Mouse (Mus musculus) stomach, embryonic 16.5 days (tissue): ENCODE measurements around the gene Ush1c. TPM values are rescaled to one million over a fixed set of nuclear protein-coding genes. Genes with fewer than 3 reads are reported as not detected.

ENCODE experiments used
- ATAC-seq: fragments of 200-750 bp; cut with Nextera tagmentation; 2 replicates; pipeline ENCODE4 v1.8.0; 2017; ENCODE audit warnings: moderate number of reproducible peaks, moderate TSS enrichment; ENCODE audit not compliant: insufficient read depth, low FRiP score
- H3K27ac ChIP-seq: fragments of 300-500 bp; sonication (generic); 2 replicates; pipeline ENCODE4 v1.5.1; 2014; ENCODE audit warnings: low read length
- H3K27me3 ChIP-seq: fragments of 300-500 bp; sonication (generic); 2 replicates; pipeline ENCODE4 v1.6.1; 2014; ENCODE audit warnings: low read length, control low read depth, mixed read lengths; ENCODE audit not compliant: control insufficient read depth, insufficient read depth
- H3K36me3 ChIP-seq: fragments of 300-500 bp; sonication (generic); 2 replicates; pipeline ENCODE4 v1.6.1; 2014; ENCODE audit warnings: low read length; ENCODE audit not compliant: control insufficient read depth, insufficient read depth
- H3K4me1 ChIP-seq: fragments of 300-500 bp; sonication (generic); 2 replicates; pipeline ENCODE4 v1.6.1; 2014; ENCODE audit warnings: low read length, control low read depth, mixed read lengths; ENCODE audit not compliant: control insufficient read depth, insufficient read depth
- H3K4me2 ChIP-seq: fragments of 300-500 bp; sonication (generic); 2 replicates; pipeline ENCODE4 v1.6.1; 2014; ENCODE audit warnings: low read depth, low read length, mixed read lengths
- H3K4me3 ChIP-seq: fragments of 300-500 bp; sonication (generic); replicated peaks from 2 replicates; pipeline ENCODE4 v1.5.1; 2014; ENCODE audit warnings: mild to moderate bottlenecking, low read length
- H3K9ac ChIP-seq: fragments of 300-500 bp; sonication (generic); 2 replicates; pipeline ENCODE4 v1.6.1; 2014; ENCODE audit warnings: low read length
- H3K9me3 ChIP-seq: fragments of 300-500 bp; sonication (generic); replicated peaks from 2 replicates; pipeline ENCODE4 v1.6.1; 2016; ENCODE audit warnings: low read length, control low read depth; ENCODE audit not compliant: control insufficient read depth
- WGBS: fragments of 180-500 bp; shearing (Covaris S2); extraction: QIAGEN DNeasy Blood & Tissue Kit; methylation state at CpG from one replicate; pipeline ENCODE4 v1.1.7; 2014; 5-methylcytosine and 5-hydroxymethylcytosine counted together
- polyA plus RNA-seq: library from polyadenylated mRNA; unstranded; fragments of >200 nt; fragmentation: Nextera tagmentation; extraction: Ambion mirVana; gene quantifications from 2 replicates; pipeline ENCODE4 v1.2.1, GENCODE M21; 2015

Ush1c gene
- polyA plus RNA-seq, 1 experiment from 2014 or later: 9.8 TPM

- 46% methylated on average over 8 of the region's 8 CpGs for WGBS
- peak; percentile 67; the same call in 1 of the 2 replicates for ATAC-seq
Observed at GRCm38 (mm10) chr7:46220591-46221129, 17.6 kb downstream of the Ush1c start.

GRCm38 (mm10) chr7:46218415-46218814, 19.9 kb downstream of the Ush1c start:
- H3K9me3 ChIP-seq: no peaks in the 10 kb centered on the region
- no peaks in the 10 kb centered on the region for H3K4me1 ChIP-seq
- H3K4me3 ChIP-seq: no peak overlapping the region
- peak; percentile 52; the same call in 1 of the 2 replicates for ATAC-seq
- 15% methylated on average over 11 of the region's 11 CpGs for WGBS
- H3K4me2 ChIP-seq: no peak overlapping the region
- no peak overlapping the region for H3K27ac ChIP-seq
- H3K9ac ChIP-seq: no peak overlapping the region
- H3K27me3 ChIP-seq: no peaks in the 10 kb centered on the region
- no peaks in the 10 kb centered on the region for H3K36me3 ChIP-seq

More at GRCm38 (mm10) chr7:46220591-46221129, 17.6 kb downstream of the Ush1c start:
- Histone ChIP-seq H3K9ac (no peak overlapping the region), H3K4me2 (no peak overlapping the region), H3K4me1 (no peaks in the 10 kb centered on the region), H3K9me3 (no peaks in the 10 kb centered on the region), H3K36me3 (no peaks in the 10 kb centered on the region), H3K4me3 (no peak overlapping the region), H3K27ac (no peak overlapping the region), H3K27me3 (no peaks in the 10 kb centered on the region)

GRCm38 (mm10) chr7:46216481-46216880, 21.8 kb downstream of the Ush1c start:
- H3K36me3 ChIP-seq: no peaks in the 10 kb centered on the region
- no peak overlapping the region for H3K27ac ChIP-seq
- no peak overlapping the region for H3K9ac ChIP-seq
- no peaks in the 10 kb centered on the region for H3K9me3 ChIP-seq
- no peak for ATAC-seq
- H3K4me2 ChIP-seq: no peak overlapping the region
- H3K4me3 ChIP-seq: no peak overlapping the region
- no peaks in the 10 kb centered on the region for H3K27me3 ChIP-seq
- 69% methylated on average over 2 of the region's 2 CpGs for WGBS
- no peaks in the 10 kb centered on the region for H3K4me1 ChIP-seq

GRCm38 (mm10) chr7:46210276-46210675, 28.0 kb downstream of the Ush1c start:
- no peaks in the 10 kb centered on the region for H3K9me3 ChIP-seq
- no peak overlapping the region for H3K4me3 ChIP-seq
- H3K4me2 ChIP-seq: no peak overlapping the region
- ATAC-seq: no peak
- H3K27ac ChIP-seq: no peak overlapping the region
- H3K36me3 ChIP-seq: no peaks in the 10 kb centered on the region
- no peaks in the 10 kb centered on the region for H3K27me3 ChIP-seq
- 83% methylated on average over 6 of the region's 6 CpGs for WGBS
- H3K4me1 ChIP-seq: no peaks in the 10 kb centered on the region
- H3K9ac ChIP-seq: no peak overlapping the region

GRCm38 (mm10) chr7:46208131-46208530, 30.2 kb downstream of the Ush1c start:
- no peak overlapping the region for H3K4me3 ChIP-seq
- no peak overlapping the region for H3K27ac ChIP-seq
- H3K27me3 ChIP-seq: no peaks in the 10 kb centered on the region
- no peak for ATAC-seq
- H3K4me2 ChIP-seq: no peak overlapping the region
- WGBS: 89% methylated on average over 8 of the region's 8 CpGs
- H3K36me3 ChIP-seq: no peaks in the 10 kb centered on the region
- H3K9me3 ChIP-seq: no peaks in the 10 kb centered on the region
- H3K4me1 ChIP-seq: no peaks in the 10 kb centered on the region
- no peak overlapping the region for H3K9ac ChIP-seq

GRCm38 (mm10) chr7:46204775-46205174, 33.5 kb downstream of the Ush1c start:
- H3K4me3 ChIP-seq: no peak overlapping the region
- no peak overlapping the region for H3K27ac ChIP-seq
- ATAC-seq: no peak
- no peak overlapping the region for H3K9ac ChIP-seq
- no peaks in the 10 kb centered on the region for H3K36me3 ChIP-seq
- H3K4me2 ChIP-seq: no peak overlapping the region
- no peaks in the 10 kb centered on the region for H3K27me3 ChIP-seq
- no peaks in the 10 kb centered on the region for H3K4me1 ChIP-seq
- H3K9me3 ChIP-seq: no peaks in the 10 kb centered on the region
- 71% methylated on average over 6 of the region's 6 CpGs for WGBS

- no peak for ATAC-seq
- no peak overlapping the region for H3K9ac ChIP-seq
- 33% methylated on average over 11 of the region's 11 CpGs for WGBS
Observed at GRCm38 (mm10) chr7:46204046-46204471, 34.2 kb downstream of the Ush1c start.

GRCm38 (mm10) chr7:46201649-46202048, 36.7 kb downstream of the Ush1c start:
- H3K4me1 ChIP-seq: no peaks in the 10 kb centered on the region
- H3K4me2 ChIP-seq: peak overlapping the region; percentile 21; the same call in 1 of the 2 replicates
- H3K36me3 ChIP-seq: no peaks in the 10 kb centered on the region
- no peaks in the 10 kb centered on the region for H3K9me3 ChIP-seq
- 17% methylated on average over 14 of the region's 14 CpGs for WGBS
- H3K4me3 ChIP-seq: no peak overlapping the region
- no peaks in the 10 kb centered on the region for H3K27me3 ChIP-seq
- H3K27ac ChIP-seq: no peak overlapping the region
- no peak overlapping the region for H3K9ac ChIP-seq
- 0 out of 2 replicates have a peak, but pooled peaks have one; percentile 6 for ATAC-seq

More at GRCm38 (mm10) chr7:46204046-46204471, 34.2 kb downstream of the Ush1c start:
- no peaks in the 10 kb centered on the region for H3K9me3 ChIP-seq
- H3K4me3 ChIP-seq: no peak overlapping the region
- H3K27me3 ChIP-seq: no peaks in the 10 kb centered on the region
- no peak overlapping the region for H3K4me2 ChIP-seq
- no peaks in the 10 kb centered on the region for H3K4me1 ChIP-seq
- no peaks in the 10 kb centered on the region for H3K36me3 ChIP-seq
- H3K27ac ChIP-seq: no peak overlapping the region

- H3K9me3 ChIP-seq: no peaks in the 10 kb centered on the region
Observed at GRCm38 (mm10) chr7:46200021-46200420, 38.3 kb downstream of the Ush1c start.

More at GRCm38 (mm10) chr7:46200021-46200420, 38.3 kb downstream of the Ush1c start:
- H3K36me3 ChIP-seq: no peaks in the 10 kb centered on the region
- no peak overlapping the region for H3K9ac ChIP-seq
- H3K27ac ChIP-seq: no peak overlapping the region
- no peak overlapping the region for H3K4me2 ChIP-seq
- H3K4me1 ChIP-seq: no peaks in the 10 kb centered on the region
- H3K4me3 ChIP-seq: no peak overlapping the region
- 81% methylated on average over 6 of the region's 6 CpGs for WGBS
- no peak for ATAC-seq
- no peaks in the 10 kb centered on the region for H3K27me3 ChIP-seq
